Mouse (Mus musculus) heart, embryonic 16.5 days (tissue): ENCODE data around the gene Ppp4r3a. TPM values are rescaled to one million over a fixed set of nuclear protein-coding genes. Genes with fewer than 3 reads are reported as not detected.
"Not testable (repeated sequence)": the region's sequence is repeated elsewhere in the genome, so short reads cannot be mapped to it uniquely, and the experiment has no call there.

Experiments used
- ATAC-seq: fragments of 200-750 bp; cut with Nextera tagmentation; replicated peaks from 2 replicates; pipeline ENCODE4 v1.8.0; 2017; ENCODE audit warnings: moderate number of reproducible peaks; ENCODE audit not compliant: insufficient read depth, low FRiP score; ENCODE audit errors: extremely low read depth
- H3K27ac ChIP-seq: fragments of 300-500 bp; sonication (generic); 2 replicates; pipeline ENCODE4 v1.5.1; 2014; ENCODE audit warnings: mild to moderate bottlenecking, low read length, control low read depth, moderate library complexity
- H3K27me3 ChIP-seq: fragments of 300-500 bp; sonication (generic); 2 replicates; pipeline ENCODE4 v1.6.1; 2014; ENCODE audit warnings: low read length, mixed read lengths; ENCODE audit not compliant: control insufficient read depth, insufficient read depth
- H3K36me3 ChIP-seq: fragments of 300-500 bp; sonication (generic); 2 replicates; pipeline ENCODE4 v1.6.1; 2014; ENCODE audit not compliant: control insufficient read depth, insufficient read depth
- H3K4me1 ChIP-seq: fragments of 300-500 bp; sonication (generic); 2 replicates; pipeline ENCODE4 v1.6.1; 2014; ENCODE audit warnings: low read length, mixed read lengths; ENCODE audit not compliant: control insufficient read depth, insufficient read depth
- H3K4me2 ChIP-seq: fragments of 300-500 bp; sonication (generic); 2 replicates; pipeline ENCODE4 v1.6.1; 2014; ENCODE audit warnings: low read depth, mild to moderate bottlenecking, control low read depth, low read length
- H3K4me3 ChIP-seq: fragments of 300-500 bp; sonication (generic); 2 replicates; pipeline ENCODE4 v1.5.1; 2014; ENCODE audit warnings: mild to moderate bottlenecking, control low read depth, low read length
- H3K9ac ChIP-seq: fragments of 300-500 bp; sonication (generic); 2 replicates; pipeline ENCODE4 v1.6.1; 2014; ENCODE audit warnings: low read length, control low read depth
- H3K9me3 ChIP-seq: fragments of 300-500 bp; sonication (generic); replicated peaks from 2 replicates; pipeline ENCODE4 v1.6.1; 2016; ENCODE audit warnings: low read length; ENCODE audit not compliant: control insufficient read depth
- WGBS: fragments of 180-500 bp; shearing (Covaris S2); extraction: QIAGEN DNeasy Blood & Tissue Kit; methylation state at CpG from one replicate; pipeline ENCODE4 v1.1.7; 2014; 5-methylcytosine and 5-hydroxymethylcytosine counted together
- polyA plus RNA-seq: library from polyadenylated mRNA; unstranded; fragments of >200 nt; fragmentation: Nextera tagmentation; extraction: Ambion mirVana; gene quantifications from 2 replicates; pipeline ENCODE4 v1.2.1, GENCODE M21; 2015

The Ppp4r3a gene
- 25.3 and 25.8 TPM in 2 replicates for polyA plus RNA-seq

GRCm38 (mm10) chr12:101083076-101083838 is at the start of gene Ppp4r3a:
TSS of gene Ppp4r3a (minus strand) at chr12:101083702.
- Histone ChIP-seq H3K9me3 (no peaks in the 10 kb centered on the region), H3K36me3 (peaks cover 5% of the 10 kb centered on the region; the same call in 1 of the 2 replicates), H3K4me1 (peaks cover 31% of the 10 kb centered on the region), H3K4me2 (peak within 1 kb of the TSS; percentile 88), H3K4me3 (peak within 1 kb of the TSS; percentile 100), H3K27me3 (no peaks in the 10 kb centered on the region), H3K9ac (peak within 1 kb of the TSS; percentile 100), H3K27ac (peak within 1 kb of the TSS; percentile 99)
- ATAC-seq = peak; percentile 95
- under 1% methylated on average over 89 of the region's 90 CpGs for WGBS

GRCm38 (mm10) chr12:101123013-101123412 is 39.5 kb upstream of the Ppp4r3a start:
- Histone ChIP-seq H3K4me2 (no peak overlapping the region), H3K9me3 (no peaks in the 10 kb centered on the region), H3K27ac (no peak overlapping the region), H3K27me3 (no peaks in the 10 kb centered on the region), H3K4me1 (no peaks in the 10 kb centered on the region), H3K9ac (no peak overlapping the region), H3K4me3 (no peak overlapping the region), H3K36me3 (no peaks in the 10 kb centered on the region)
- ATAC-seq = no peak
- WGBS = 17% methylated on average over 1 of the region's 1 CpGs

GRCm38 (mm10) chr12:101122066-101122465 is 38.6 kb upstream of the Ppp4r3a start:
- H3K27ac ChIP-seq, H3K4me3 ChIP-seq, H3K36me3 ChIP-seq, ATAC-seq, H3K4me1 ChIP-seq, H3K9ac ChIP-seq, H3K4me2 ChIP-seq, H3K27me3 ChIP-seq, H3K9me3 ChIP-seq: not testable (repeated sequence)
- WGBS = 66% methylated on average over 4 of the region's 4 CpGs

- not testable (repeated sequence) for ATAC-seq, H3K27ac ChIP-seq, H3K4me3 ChIP-seq, H3K9me3 ChIP-seq, H3K9ac ChIP-seq, H3K4me1 ChIP-seq, H3K27me3 ChIP-seq, H3K36me3 ChIP-seq, H3K4me2 ChIP-seq
- WGBS = 70% methylated on average over 3 of the region's 3 CpGs
These were observed 26.5 kb upstream of the Ppp4r3a start for GRCm38 (mm10) chr12:101109794-101110585.

- Histone ChIP-seq H3K36me3 (no peaks in the 10 kb centered on the region), H3K4me3 (no peak overlapping the region), H3K4me1 (no peaks in the 10 kb centered on the region), H3K27me3 (no peaks in the 10 kb centered on the region), H3K4me2 (no peak overlapping the region), H3K9me3 (no peaks in the 10 kb centered on the region), H3K27ac (no peak overlapping the region), H3K9ac (no peak overlapping the region)
- 81% methylated on average over 1 of the region's 1 CpGs for WGBS
- no peak for ATAC-seq
These were observed 24.2 kb upstream of the Ppp4r3a start for GRCm38 (mm10) chr12:101107722-101108121.

GRCm38 (mm10) chr12:101105571-101105970 is 22.1 kb upstream of the Ppp4r3a start:
- H3K9me3 ChIP-seq = no peaks in the 10 kb centered on the region; the same call in 1 of the 2 replicates
- no peak for ATAC-seq
- H3K9ac ChIP-seq = no peak overlapping the region
- H3K27ac ChIP-seq = no peak overlapping the region
- no peaks in the 10 kb centered on the region for H3K27me3 ChIP-seq
- no peak overlapping the region for H3K4me2 ChIP-seq
- WGBS = 55% methylated on average over 5 of the region's 5 CpGs
- no peaks in the 10 kb centered on the region for H3K4me1 ChIP-seq
- H3K36me3 ChIP-seq = no peaks in the 10 kb centered on the region
- H3K4me3 ChIP-seq = no peak overlapping the region

GRCm38 (mm10) chr12:101102648-101103047 is 19.1 kb upstream of the Ppp4r3a start:
- no peak overlapping the region for H3K9ac ChIP-seq
- H3K27me3 ChIP-seq = no peaks in the 10 kb centered on the region
- no peak overlapping the region for H3K4me3 ChIP-seq
- no peaks in the 10 kb centered on the region for H3K4me1 ChIP-seq
- 74% methylated on average over 3 of the region's 3 CpGs for WGBS
- peaks cover 3% of the 10 kb centered on the region; the same call in 1 of the 2 replicates for H3K9me3 ChIP-seq
- ATAC-seq = no peak
- H3K27ac ChIP-seq = no peak overlapping the region
- no peaks in the 10 kb centered on the region for H3K36me3 ChIP-seq
- no peak overlapping the region for H3K4me2 ChIP-seq

GRCm38 (mm10) chr12:101093678-101094077 is 10.2 kb upstream of the Ppp4r3a start:
- not testable (repeated sequence) for H3K9ac ChIP-seq, H3K4me1 ChIP-seq, H3K4me2 ChIP-seq, H3K27me3 ChIP-seq, H3K27ac ChIP-seq, H3K36me3 ChIP-seq, H3K4me3 ChIP-seq, ATAC-seq
- 47% methylated on average over 3 of the region's 3 CpGs for WGBS
- peaks cover 13% of the 10 kb centered on the region; the same call in 1 of the 2 replicates for H3K9me3 ChIP-seq

GRCm38 (mm10) chr12:101089955-101090354 is 6.5 kb upstream of the Ppp4r3a start:
- Histone ChIP-seq H3K27ac (no peak overlapping the region), H3K36me3 (no peaks in the 10 kb centered on the region), H3K4me1 (peaks cover 8% of the 10 kb centered on the region; the same call in 1 of the 2 replicates), H3K9me3 (no peaks in the 10 kb centered on the region), H3K9ac (no peak overlapping the region), H3K4me2 (no peak overlapping the region), H3K4me3 (no peak overlapping the region), H3K27me3 (no peaks in the 10 kb centered on the region)
- no peak for ATAC-seq
- WGBS = 62% methylated on average over 1 of the region's 1 CpGs
